Mouse (Mus musculus): ENCODE results near the gene Dock1. TPM values are rescaled to one million over a fixed set of nuclear protein-coding genes. Genes with fewer than 3 reads are reported as not detected.

Gene Dock1
- 0.09 to 0.60 TPM (median 0.12 TPM) in 4 replicates for total RNA-seq (2023)

GRCm38 (mm10) chr7:134670312-134671002, at the start of gene Dock1:
Dock1 (plus strand) TSS chr7:134670654.

GRCm38 (mm10) chr7:134937927-134938609, 267.6 kb downstream of the Dock1 start, which contains the start of gene Fam196a:
Fam196a (minus strand) TSS chr7:134938430.

